Mouse (Mus musculus) cerebellum, postnatal 14 days (tissue): Measurements from ENCODE around the gene Slc36a2.

Source experiments
- DNase-seq, 2 experiments: peaks; one replicate each; pipeline ENCODE4 v3.0.0; 2021; ENCODE audit warnings: mixed read lengths in 2 of 2

Gene Slc36a2

GRCm38 (mm10) chr11:55184733-55185291 is at the start of gene Slc36a2:
TSS of gene Slc36a2 (minus strand) at chr11:55185077.
- DNase-seq: peak; percentile 85 to 89

- peak; percentile 85 to 87 for DNase-seq
Observed at GRCm38 (mm10) chr11:55234288-55234687, 49.4 kb upstream of the Slc36a2 start.

- DNase-seq: no peak
Observed at GRCm38 (mm10) chr11:55231034-55231433, 46.2 kb upstream of the Slc36a2 start.

- no peak for DNase-seq
Observed at GRCm38 (mm10) chr11:55221306-55221705, 36.4 kb upstream of the Slc36a2 start.

GRCm38 (mm10) chr11:55218473-55218872 is 33.6 kb upstream of the Slc36a2 start:
- no peak for DNase-seq

- no peak for DNase-seq
Observed at GRCm38 (mm10) chr11:55217880-55218279, 33.0 kb upstream of the Slc36a2 start.

- DNase-seq: no peak
Observed at GRCm38 (mm10) chr11:55217418-55217817, 32.5 kb upstream of the Slc36a2 start.

GRCm38 (mm10) chr11:55216830-55217229 is 32.0 kb upstream of the Slc36a2 start:
- no peak for DNase-seq

- no peak for DNase-seq
Observed at GRCm38 (mm10) chr11:55216061-55216460, 31.2 kb upstream of the Slc36a2 start.

GRCm38 (mm10) chr11:55214978-55215377 is 30.1 kb upstream of the Slc36a2 start:
- no peak for DNase-seq

- DNase-seq: no peak
Observed at GRCm38 (mm10) chr11:55214161-55214560, 29.3 kb upstream of the Slc36a2 start.

- DNase-seq: no peak
Observed at GRCm38 (mm10) chr11:55213518-55213917, 28.6 kb upstream of the Slc36a2 start.

- peak in 1 of 2 experiments; percentile 23 for DNase-seq
Observed at GRCm38 (mm10) chr11:55209626-55210353, 24.9 kb upstream of the Slc36a2 start.

GRCm38 (mm10) chr11:55209032-55209431 is 24.2 kb upstream of the Slc36a2 start:
- no peak for DNase-seq

- no peak for DNase-seq
Observed at GRCm38 (mm10) chr11:55208001-55208690, 23.3 kb upstream of the Slc36a2 start.

GRCm38 (mm10) chr11:55204602-55205001 is 19.7 kb upstream of the Slc36a2 start:
- DNase-seq: peak; percentile 54 to 59

- DNase-seq: peak; percentile 99 to 100
Observed at GRCm38 (mm10) chr11:55204159-55204596, 19.3 kb upstream of the Slc36a2 start, which contains the start of gene Slc36a1. TSS of gene Slc36a1 (plus strand) at chr11:55204350.

GRCm38 (mm10) chr11:55197740-55198510 is 13.0 kb upstream of the Slc36a2 start:
- DNase-seq: no peak

- no peak for DNase-seq
Observed at GRCm38 (mm10) chr11:55197086-55197485, 12.2 kb upstream of the Slc36a2 start.

- no peak for DNase-seq
Observed at GRCm38 (mm10) chr11:55190216-55190615, 5.3 kb upstream of the Slc36a2 start.

GRCm38 (mm10) chr11:55187777-55188176 is 2.9 kb upstream of the Slc36a2 start:
- no peak for DNase-seq

- no peak for DNase-seq
Observed at GRCm38 (mm10) chr11:55187292-55187691, 2.4 kb upstream of the Slc36a2 start.

GRCm38 (mm10) chr11:55184246-55184645 is 631 bp downstream of the Slc36a2 start:
- DNase-seq: no peak
